Mouse (Mus musculus) hindbrain, embryonic 13.5 days (tissue): Measurements from ENCODE around the gene Rad50. TPM values are rescaled to one million over a fixed set of nuclear protein-coding genes. Genes with fewer than 3 reads are reported as not detected.

Experiments used
- ATAC-seq: fragments of 200-750 bp; cut with Nextera tagmentation; 2 replicates; pipeline ENCODE4 v1.8.0; 2017; ENCODE audit warnings: moderate TSS enrichment; ENCODE audit not compliant: low FRiP score
- H3K27ac ChIP-seq: fragments of 300-500 bp; sonication (generic); 2 replicates; pipeline ENCODE4 v1.5.1; 2015; ENCODE audit warnings: inconsistent platforms, mild to moderate bottlenecking, moderate library complexity
- H3K27me3 ChIP-seq: fragments of 300-500 bp; sonication (generic); 2 replicates; pipeline ENCODE4 v1.6.1; 2015; ENCODE audit warnings: mild to moderate bottlenecking, inconsistent platforms
- H3K36me3 ChIP-seq: fragments of 300-500 bp; sonication (generic); 2 replicates; pipeline ENCODE4 v1.6.1; 2015; ENCODE audit warnings: mild to moderate bottlenecking, inconsistent platforms
- H3K4me1 ChIP-seq: fragments of 300-500 bp; sonication (generic); replicated peaks from 2 replicates; pipeline ENCODE4 v1.6.1; 2015; ENCODE audit warnings: inconsistent platforms
- H3K4me2 ChIP-seq: fragments of 300-500 bp; sonication (generic); 2 replicates; pipeline ENCODE4 v1.6.1; 2015; ENCODE audit warnings: inconsistent platforms, mild to moderate bottlenecking, moderate library complexity
- H3K4me3 ChIP-seq: fragments of 300-500 bp; sonication (generic); 2 replicates; pipeline ENCODE4 v1.5.1; 2015; ENCODE audit warnings: mild to moderate bottlenecking, inconsistent platforms
- H3K9ac ChIP-seq: fragments of 300-500 bp; sonication (generic); 2 replicates; pipeline ENCODE4 v1.6.1; 2015; ENCODE audit warnings: mild to moderate bottlenecking, inconsistent platforms
- H3K9me3 ChIP-seq: fragments of 300-500 bp; sonication (generic); 2 replicates; pipeline ENCODE4 v1.6.1; 2016; ENCODE audit warnings: inconsistent platforms
- WGBS: fragments of 180-500 bp; shearing (Covaris S2); methylation state at CpG from one replicate; pipeline ENCODE4 v1.1.7; 2015; 5-methylcytosine and 5-hydroxymethylcytosine counted together
- polyA plus RNA-seq: library from polyadenylated mRNA; unstranded; fragments of >200 nt; fragmentation: Nextera tagmentation; extraction: Ambion mirVana; gene quantifications from 2 replicates; pipeline ENCODE4 v1.2.1, GENCODE M21; 2015

Gene Rad50
- polyA plus RNA-seq, 1 experiment from 2014 or later = 12.7 TPM

DNA sequence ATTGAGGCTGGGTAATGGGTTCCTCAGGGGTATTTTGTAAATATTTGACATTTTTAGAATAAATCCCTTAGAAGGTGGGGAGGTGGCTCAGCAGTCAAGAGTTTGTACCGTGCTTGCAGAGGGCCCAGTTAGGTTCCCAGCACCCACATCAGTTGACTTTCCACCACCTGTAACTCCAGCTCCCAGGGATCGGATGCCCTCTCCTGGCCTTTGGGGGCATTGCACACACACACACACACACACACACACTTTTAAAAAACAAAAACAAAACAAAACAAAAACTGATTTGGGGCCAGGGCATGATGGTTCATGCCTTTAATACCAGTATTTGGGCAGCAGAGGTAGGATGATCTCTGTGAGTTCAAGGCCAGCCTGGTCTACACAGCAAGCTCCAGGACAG lies 83.0 kb downstream of the Rad50 start:
- Histone ChIP-seq H3K4me1 (no peaks in the 10 kb centered on the region), H3K27ac (no peak overlapping the region), H3K36me3 (no peaks in the 10 kb centered on the region), H3K4me3 (no peak overlapping the region), H3K4me2 (no peak overlapping the region), H3K9me3 (no peaks in the 10 kb centered on the region), H3K9ac (no peak overlapping the region), H3K27me3 (no peaks in the 10 kb centered on the region)
- WGBS = 100% methylated on average over 2 of the region's 2 CpGs
- no peak for ATAC-seq

DNA sequence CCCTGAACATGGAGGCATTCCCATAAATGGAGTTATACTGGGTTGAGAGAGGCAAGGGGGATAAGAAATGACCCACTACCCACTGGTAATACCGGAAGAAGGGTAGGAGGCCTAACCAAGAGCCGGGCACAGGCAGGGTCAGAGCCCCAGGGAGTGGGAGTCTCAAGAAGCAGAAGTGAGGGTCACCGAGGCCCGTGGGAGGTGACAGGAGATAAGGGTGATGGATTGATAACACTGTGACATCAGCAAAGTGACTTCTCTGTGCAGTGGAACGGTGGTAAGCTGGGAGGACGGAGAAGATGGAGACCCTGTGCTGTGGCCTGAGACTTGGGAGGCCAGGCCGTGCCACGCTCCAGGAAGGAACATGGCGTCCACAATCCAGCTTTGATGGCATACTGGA lies 83.5 kb downstream of the Rad50 start:
- H3K4me3 ChIP-seq = no peak overlapping the region
- H3K27me3 ChIP-seq = no peaks in the 10 kb centered on the region
- no peak overlapping the region for H3K4me2 ChIP-seq
- no peaks in the 10 kb centered on the region for H3K9me3 ChIP-seq
- H3K36me3 ChIP-seq = no peaks in the 10 kb centered on the region
- H3K4me1 ChIP-seq = no peaks in the 10 kb centered on the region
- no peak overlapping the region for H3K27ac ChIP-seq
- ATAC-seq = no peak
- WGBS = 93% methylated on average over 9 of the region's 9 CpGs
- H3K9ac ChIP-seq = no peak overlapping the region

DNA sequence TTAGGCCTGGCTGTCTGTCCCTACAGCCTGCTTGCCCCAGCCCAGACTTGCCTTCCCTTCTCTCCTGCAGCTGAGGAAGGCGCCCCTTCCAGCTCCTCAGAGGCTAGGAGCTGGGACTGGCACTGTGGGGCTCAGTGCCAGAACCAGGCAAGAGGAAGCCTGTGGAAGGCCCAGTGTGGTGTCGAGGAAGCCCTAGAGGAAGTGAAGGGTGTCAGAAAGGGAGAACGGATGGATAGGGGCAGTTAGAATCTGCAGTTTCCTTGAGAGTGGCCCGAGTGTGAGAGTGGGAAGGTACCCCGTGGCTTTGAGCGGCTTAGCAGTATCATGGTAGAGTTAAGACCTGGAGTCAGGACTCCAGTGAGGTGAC lies 84.7 kb downstream of the Rad50 start:
- H3K9me3 ChIP-seq = no peaks in the 10 kb centered on the region
- H3K36me3 ChIP-seq = no peaks in the 10 kb centered on the region
- no peak for ATAC-seq
- H3K4me1 ChIP-seq = no peaks in the 10 kb centered on the region
- no peaks in the 10 kb centered on the region for H3K27me3 ChIP-seq
- no peak overlapping the region for H3K4me2 ChIP-seq
- H3K9ac ChIP-seq = no peak overlapping the region
- H3K27ac ChIP-seq = no peak overlapping the region
- WGBS = 80% methylated on average over 6 of the region's 6 CpGs
- no peak overlapping the region for H3K4me3 ChIP-seq

DNA sequence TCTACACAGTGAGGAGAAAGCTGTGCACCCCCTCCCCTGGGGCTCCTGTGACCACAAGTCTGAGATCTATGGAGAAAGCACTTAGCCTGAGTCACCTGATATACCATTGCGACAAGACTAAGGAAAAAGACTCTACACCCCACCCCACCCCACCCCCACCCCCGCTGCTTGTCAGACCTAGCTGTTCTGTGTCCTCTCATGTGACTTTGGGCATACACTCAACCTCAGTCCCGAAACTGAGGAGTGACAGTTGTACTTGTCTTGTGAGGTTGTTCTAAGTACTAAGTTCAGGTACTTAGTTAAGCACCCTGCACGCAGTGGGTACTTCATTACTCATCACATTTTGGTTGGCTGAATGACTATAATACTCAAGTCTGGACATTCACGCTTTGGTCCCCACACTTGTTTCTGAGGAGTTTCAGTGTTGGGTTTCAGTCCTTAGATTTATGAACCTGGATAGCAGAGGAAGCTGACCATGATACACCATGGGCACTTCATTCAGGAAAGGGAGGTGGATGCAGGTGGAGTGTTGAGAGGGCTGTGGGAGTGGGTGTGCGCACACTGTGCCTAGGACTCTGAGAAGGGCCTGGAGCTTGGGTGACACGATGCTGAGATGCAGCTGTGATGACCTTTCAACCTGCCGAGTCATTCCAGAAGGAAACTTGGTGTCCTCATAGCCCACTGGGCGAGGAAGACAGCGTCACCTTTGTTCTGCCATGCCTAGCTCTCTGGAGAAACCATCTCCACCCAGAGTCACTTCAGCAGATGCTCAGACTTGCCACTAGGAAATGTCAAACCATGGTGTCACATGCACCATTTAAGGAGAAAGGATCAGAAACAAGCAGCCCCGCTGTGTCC lies 85.3 kb downstream of the Rad50 start:
- H3K9me3 ChIP-seq = no peaks in the 10 kb centered on the region
- no peaks in the 10 kb centered on the region for H3K27me3 ChIP-seq
- ATAC-seq = no peak
- H3K4me1 ChIP-seq = no peaks in the 10 kb centered on the region
- H3K4me2 ChIP-seq = no peak overlapping the region
- no peak overlapping the region for H3K9ac ChIP-seq
- H3K27ac ChIP-seq = no peak overlapping the region
- no peak overlapping the region for H3K4me3 ChIP-seq
- WGBS = 89% methylated on average over 11 of the region's 11 CpGs
- no peaks in the 10 kb centered on the region for H3K36me3 ChIP-seq

DNA sequence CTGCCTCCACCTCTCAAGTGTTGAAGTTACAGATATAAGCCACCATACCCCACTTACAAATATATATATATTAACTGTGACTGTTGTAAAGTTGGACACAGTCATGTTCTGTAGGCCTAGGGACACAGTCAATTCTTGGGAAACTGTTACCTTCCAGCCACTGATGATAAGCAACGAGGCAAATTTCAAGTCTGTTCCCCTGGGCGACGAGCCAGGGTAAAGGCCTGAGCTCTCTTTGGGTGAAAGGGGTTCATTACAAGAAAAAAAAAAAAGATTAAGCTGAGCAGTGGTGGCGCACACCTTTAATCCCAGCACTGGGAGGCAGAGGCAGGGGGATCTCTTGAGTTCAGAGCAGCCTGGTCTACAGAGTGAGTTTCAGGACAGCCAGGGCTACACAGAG lies 87.0 kb downstream of the Rad50 start:
- Histone ChIP-seq H3K9me3 (no peaks in the 10 kb centered on the region), H3K36me3 (no peaks in the 10 kb centered on the region), H3K4me1 (no peaks in the 10 kb centered on the region), H3K4me2 (no peak overlapping the region), H3K27ac (no peak overlapping the region), H3K4me3 (no peak overlapping the region), H3K9ac (no peak overlapping the region), H3K27me3 (no peaks in the 10 kb centered on the region)
- 93% methylated on average over 4 of the region's 4 CpGs for WGBS
- no peak for ATAC-seq

GRCm38 (mm10) chr11:53619428-53619827 lies 87.7 kb downstream of the Rad50 start:
- WGBS = 72% methylated on average over 6 of the region's 6 CpGs
- no peak for ATAC-seq
- no peaks in the 10 kb centered on the region for H3K4me1 ChIP-seq
- no peak overlapping the region for H3K27ac ChIP-seq
- no peaks in the 10 kb centered on the region for H3K9me3 ChIP-seq
- no peaks in the 10 kb centered on the region for H3K27me3 ChIP-seq
- H3K36me3 ChIP-seq = no peaks in the 10 kb centered on the region
- no peak overlapping the region for H3K4me3 ChIP-seq
- no peak overlapping the region for H3K4me2 ChIP-seq
- H3K9ac ChIP-seq = no peak overlapping the region

- H3K4me1 ChIP-seq = no peaks in the 10 kb centered on the region
- H3K36me3 ChIP-seq = no peaks in the 10 kb centered on the region
- H3K27me3 ChIP-seq = no peaks in the 10 kb centered on the region
- ATAC-seq = no peak
- H3K4me3 ChIP-seq = no peak within 1 kb of the TSS
- no peak within 1 kb of the TSS for H3K9ac ChIP-seq
- no peak within 1 kb of the TSS for H3K27ac ChIP-seq
- 89% methylated on average over 7 of the region's 7 CpGs for WGBS
- H3K9me3 ChIP-seq = no peaks in the 10 kb centered on the region
- H3K4me2 ChIP-seq = no peak within 1 kb of the TSS
Measured at GRCm38 (mm10) chr11:53618619-53619198, 88.4 kb downstream of the Rad50 start, which contains the start of gene Il4. Gene Il4, minus strand, starts transcription at chr11:53618669.

GRCm38 (mm10) chr11:53617562-53618109 lies 89.5 kb downstream of the Rad50 start:
- H3K36me3 ChIP-seq = no peaks in the 10 kb centered on the region
- H3K4me3 ChIP-seq = no peak overlapping the region
- no peak overlapping the region for H3K9ac ChIP-seq
- H3K4me1 ChIP-seq = no peaks in the 10 kb centered on the region
- no peaks in the 10 kb centered on the region for H3K9me3 ChIP-seq
- 67% methylated on average over 4 of the region's 4 CpGs for WGBS
- no peaks in the 10 kb centered on the region for H3K27me3 ChIP-seq
- no peak overlapping the region for H3K27ac ChIP-seq
- H3K4me2 ChIP-seq = no peak overlapping the region
- no peak for ATAC-seq

- no peak overlapping the region for H3K4me3 ChIP-seq
- H3K9ac ChIP-seq = no peak overlapping the region
- H3K4me1 ChIP-seq = no peaks in the 10 kb centered on the region
- 81% methylated on average over 8 of the region's 8 CpGs for WGBS
- H3K27ac ChIP-seq = no peak overlapping the region
- H3K9me3 ChIP-seq = no peaks in the 10 kb centered on the region
- no peak overlapping the region for H3K4me2 ChIP-seq
- H3K27me3 ChIP-seq = no peaks in the 10 kb centered on the region
- ATAC-seq = no peak
- no peaks in the 10 kb centered on the region for H3K36me3 ChIP-seq
Measured at GRCm38 (mm10) chr11:53616748-53617558, 90.2 kb downstream of the Rad50 start.

- no peaks in the 10 kb centered on the region for H3K9me3 ChIP-seq
- H3K27ac ChIP-seq = no peak overlapping the region
- H3K4me1 ChIP-seq = no peaks in the 10 kb centered on the region
- no peak overlapping the region for H3K9ac ChIP-seq
- ATAC-seq = no peak
- no peak overlapping the region for H3K4me2 ChIP-seq
- H3K36me3 ChIP-seq = no peaks in the 10 kb centered on the region
- WGBS = 96% methylated on average over 8 of the region's 8 CpGs
- H3K27me3 ChIP-seq = no peaks in the 10 kb centered on the region
- H3K4me3 ChIP-seq = no peak overlapping the region
Measured at GRCm38 (mm10) chr11:53615575-53615974, 91.5 kb downstream of the Rad50 start.

- Histone ChIP-seq H3K9ac (no peak overlapping the region), H3K27ac (no peak overlapping the region), H3K4me1 (no peaks in the 10 kb centered on the region), H3K36me3 (no peaks in the 10 kb centered on the region), H3K27me3 (no peaks in the 10 kb centered on the region), H3K9me3 (no peaks in the 10 kb centered on the region), H3K4me3 (no peak overlapping the region), H3K4me2 (no peak overlapping the region)
- ATAC-seq = no peak
- WGBS = 74% methylated on average over 6 of the region's 6 CpGs
Measured at GRCm38 (mm10) chr11:53615172-53615571, 91.9 kb downstream of the Rad50 start.

GRCm38 (mm10) chr11:53609672-53610071 lies 97.4 kb downstream of the Rad50 start:
- Histone ChIP-seq H3K36me3 (no peaks in the 10 kb centered on the region), H3K4me2 (no peak overlapping the region), H3K4me1 (peaks cover 9% of the 10 kb centered on the region), H3K9ac (no peak overlapping the region), H3K9me3 (no peaks in the 10 kb centered on the region), H3K27ac (no peak overlapping the region), H3K27me3 (no peaks in the 10 kb centered on the region), H3K4me3 (no peak overlapping the region)
- WGBS = 92% methylated on average over 3 of the region's 3 CpGs
- no peak for ATAC-seq
